Mouse (Mus musculus): ENCODE results near the gene Srgap3.

Gene Srgap3

DNA sequence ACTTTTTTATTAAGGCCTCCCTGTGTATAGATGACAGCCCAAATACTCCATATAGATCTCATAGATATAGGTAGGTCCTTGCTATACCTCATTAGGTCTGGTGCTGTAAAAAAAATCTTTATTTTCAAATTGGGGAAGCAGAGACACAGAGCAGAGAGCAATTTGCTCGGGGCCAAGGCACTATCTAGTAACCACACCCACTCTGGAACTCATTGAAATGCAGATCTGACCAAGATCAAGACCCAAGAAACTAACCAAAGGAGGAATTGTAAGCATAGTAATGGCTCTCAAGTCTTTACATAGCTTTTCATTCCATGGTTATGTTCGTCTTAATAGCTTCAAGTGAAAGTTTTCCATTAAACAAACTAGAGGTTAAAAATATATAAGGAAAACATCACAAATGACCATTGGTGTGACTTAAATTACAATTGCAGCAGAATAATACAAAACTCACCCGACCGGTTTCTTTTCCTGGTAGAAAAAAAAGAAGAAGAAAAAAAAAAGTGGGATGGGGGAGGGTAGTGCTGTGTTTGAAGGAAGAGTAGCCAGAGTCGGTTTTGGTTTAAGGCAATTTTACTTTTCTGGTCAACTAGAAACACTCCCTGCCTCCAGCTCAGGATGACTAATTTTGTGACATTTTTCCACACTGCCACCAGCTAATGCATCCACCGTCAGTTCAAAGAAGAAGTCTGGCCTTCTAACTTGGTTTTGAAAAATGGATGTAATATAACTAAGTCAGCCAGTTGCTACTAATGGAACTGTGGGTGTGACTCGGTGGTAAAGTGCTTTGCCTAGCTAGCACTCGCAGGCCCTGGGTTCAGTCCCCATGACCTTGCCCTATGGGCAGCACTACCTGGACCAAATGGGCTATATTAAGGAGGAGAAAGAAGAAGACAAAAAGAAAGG, 3.4 kb upstream of the Srgap3 start:
- in situ Hi-C loops (cut with MboI, MseI), result no loop called here

DNA sequence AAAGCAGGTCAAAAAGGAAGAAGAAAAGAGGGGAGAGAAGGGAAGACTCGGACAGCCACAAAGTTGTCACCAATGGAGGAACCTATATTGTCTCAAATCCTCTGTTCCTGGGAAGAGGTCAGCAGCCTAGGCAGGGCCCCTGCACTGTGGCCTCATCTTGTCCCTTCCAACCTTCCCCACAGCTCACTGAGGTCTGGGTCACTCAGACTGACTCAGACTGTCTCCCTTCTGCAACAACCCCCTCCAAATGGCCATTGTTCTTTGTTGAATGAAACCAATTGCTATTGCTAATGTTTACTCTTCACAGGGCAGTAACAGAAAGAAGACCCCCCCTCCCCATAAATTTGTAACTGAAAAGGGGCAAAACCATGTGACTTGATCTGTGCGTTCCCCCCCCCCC, 2.2 kb upstream of the Srgap3 start:
- in situ Hi-C loops (cut with MboI, MseI), result no loop called here

DNA sequence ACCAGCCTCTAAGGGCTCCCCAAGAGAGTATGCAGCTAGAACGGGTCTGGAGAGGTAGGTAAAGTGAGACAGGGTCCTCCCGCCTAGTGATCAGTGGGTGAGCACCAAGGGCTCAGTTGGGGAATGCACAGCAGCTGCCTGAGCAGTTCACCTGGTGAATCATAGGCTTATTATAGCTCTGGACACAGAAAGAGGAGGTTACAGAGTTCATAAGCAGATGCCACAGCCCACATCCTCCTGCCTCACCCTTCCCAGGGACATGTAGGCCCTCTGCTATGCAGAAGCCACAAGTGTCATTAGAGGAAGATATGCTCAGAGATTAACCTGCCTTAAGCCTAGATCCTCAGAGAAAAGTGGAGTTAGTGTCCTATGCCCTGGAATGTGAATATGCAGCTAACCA, 1.4 kb upstream of the Srgap3 start:
- in situ Hi-C loops (cut with MboI, MseI), result no loop called here

DNA sequence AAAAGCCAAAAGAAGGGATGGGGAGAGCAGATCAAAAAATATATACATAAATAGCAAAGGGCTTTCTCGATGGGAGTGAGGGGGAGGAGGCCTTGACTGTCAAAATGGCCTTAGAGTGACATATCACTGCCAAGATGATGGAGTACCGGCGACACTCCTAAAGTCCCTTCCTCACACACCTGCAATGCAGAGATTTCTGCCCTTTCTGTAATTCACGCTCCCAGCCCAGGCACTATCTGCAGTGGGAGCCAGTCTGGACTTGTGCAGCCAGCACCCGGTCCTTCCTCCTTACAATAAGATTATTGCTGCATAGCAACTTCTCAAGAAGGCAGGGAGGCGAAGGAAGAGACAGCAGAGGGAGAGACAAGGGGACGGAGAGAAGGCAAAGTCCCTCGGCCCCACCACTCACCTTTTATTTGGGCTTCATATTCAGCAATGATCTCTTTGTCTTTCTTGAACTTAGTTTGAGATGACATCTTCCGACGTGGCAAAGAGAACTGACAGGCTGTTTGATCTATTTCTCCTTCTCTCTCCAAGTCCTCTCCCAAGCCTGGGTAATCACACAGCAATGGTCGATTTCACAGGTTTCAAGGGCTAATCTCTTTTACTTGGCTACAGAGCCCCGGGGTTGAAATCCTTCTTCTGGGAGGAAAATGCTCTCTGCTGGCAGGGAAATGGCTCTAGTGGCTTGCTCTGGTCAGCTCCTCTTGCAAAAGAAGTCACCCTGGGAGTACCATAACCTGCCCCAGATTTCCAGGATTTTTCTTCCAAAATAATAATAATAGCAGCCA, 850 bp downstream of the Srgap3 start:
- in situ Hi-C loops (cut with MboI, MseI), result no loop called here

DNA sequence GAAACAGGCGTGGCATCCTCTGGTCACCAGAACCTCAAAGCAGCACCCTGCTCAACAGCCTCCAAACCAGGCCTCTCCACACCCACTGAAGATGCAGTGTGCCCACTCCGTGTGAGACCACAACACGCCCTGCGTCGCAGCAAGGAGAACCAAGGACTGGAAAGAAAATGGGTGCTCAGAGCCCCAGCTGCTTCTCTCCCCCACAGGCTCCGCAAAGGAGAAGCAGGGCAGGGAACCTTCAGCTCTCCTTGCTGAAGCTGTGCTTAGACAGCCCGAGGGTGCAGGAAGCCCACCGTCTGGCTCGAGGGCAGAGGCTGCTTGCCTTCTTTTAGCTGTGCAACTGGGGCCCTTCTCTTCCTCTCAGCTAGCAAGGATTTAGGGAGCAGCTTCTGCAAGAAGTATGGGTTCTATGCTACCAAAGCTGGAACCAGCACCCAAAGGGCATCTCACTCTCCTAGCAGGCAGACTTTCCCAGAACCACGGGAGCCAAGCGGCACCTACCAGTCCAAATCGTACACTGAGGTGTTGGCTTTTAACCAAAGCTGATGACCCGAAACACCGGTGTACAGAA, 1.8 kb downstream of the Srgap3 start:
- in situ Hi-C loops (cut with MboI, MseI), result no loop called here

DNA sequence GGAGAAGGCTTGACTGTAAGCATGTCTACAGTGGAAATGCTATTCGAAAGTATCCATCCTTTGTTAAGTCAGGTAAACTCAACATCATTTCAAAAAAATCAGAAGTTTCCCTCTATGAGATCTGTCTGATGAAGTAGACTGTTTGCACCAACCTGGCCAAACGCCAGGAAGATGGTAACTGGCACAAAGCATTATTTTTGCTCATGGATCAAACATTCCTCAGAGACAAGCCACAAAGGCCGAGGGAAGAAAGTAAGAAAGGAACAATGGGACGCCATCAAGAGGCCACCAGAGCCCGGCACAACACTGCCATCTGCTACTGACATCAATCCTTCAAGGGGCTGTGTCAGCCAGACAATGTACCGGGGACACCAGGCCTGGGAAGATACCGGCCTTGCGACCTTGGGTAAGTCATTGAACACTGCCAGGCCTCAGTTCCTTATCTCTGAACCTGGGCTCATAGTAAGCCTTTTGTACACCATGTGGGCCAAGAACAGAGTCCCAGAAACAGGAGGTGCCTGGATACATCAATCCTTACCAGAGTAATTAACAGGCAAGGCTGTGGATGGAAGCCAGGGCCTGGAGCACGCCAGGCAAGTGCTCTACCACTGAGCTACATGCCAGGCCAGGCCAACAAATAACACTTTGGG, 3.3 kb downstream of the Srgap3 start:
- in situ Hi-C loops (cut with MboI, MseI), result no loop called here

DNA sequence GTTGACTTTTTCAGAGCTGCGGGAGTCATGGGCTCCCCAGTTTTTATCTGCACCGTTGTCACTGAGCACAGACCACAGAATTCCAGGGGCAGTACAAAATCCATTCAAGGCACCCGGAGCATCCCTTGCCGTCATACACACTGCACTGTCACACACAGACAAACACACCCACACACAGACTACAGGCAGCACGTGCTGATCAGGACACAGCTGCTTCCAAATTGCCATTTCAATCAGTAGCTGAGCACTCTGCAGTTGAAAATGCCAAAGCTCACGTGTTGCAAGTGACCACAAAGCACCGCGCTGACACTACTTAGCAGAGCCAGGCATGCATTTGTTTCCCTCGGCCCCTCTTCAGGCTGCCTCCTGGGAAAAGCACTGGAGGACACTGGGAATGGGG, 7.8 kb downstream of the Srgap3 start:
- in situ Hi-C loops (cut with MboI, MseI), result loop anchor here (10.0 kb wide), 1 partner anchor 616 kb away; no protein-coding TSS in a partner anchor

DNA sequence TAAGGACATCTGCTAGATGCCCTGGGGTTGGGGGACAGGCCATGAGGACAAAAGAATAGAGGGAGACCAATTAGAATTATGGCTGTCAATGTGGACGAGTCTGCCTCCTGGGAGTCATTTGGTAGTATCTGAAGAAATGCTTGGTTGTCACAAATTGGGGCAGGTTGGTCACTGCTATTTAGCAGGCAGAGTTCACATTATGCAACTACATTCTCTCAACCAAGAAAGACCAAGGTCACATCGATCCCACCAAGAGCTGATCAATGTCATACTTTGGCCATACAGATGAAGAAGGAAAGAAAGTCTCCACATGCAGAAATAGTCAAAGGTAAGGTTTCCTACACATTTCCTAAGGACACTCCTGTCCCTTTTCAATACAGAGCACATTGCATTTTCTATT, 9.3 kb downstream of the Srgap3 start:
- in situ Hi-C loops (cut with MboI, MseI), result loop anchor here (10.0 kb wide), 1 partner anchor 617 kb away; no protein-coding TSS in a partner anchor

DNA sequence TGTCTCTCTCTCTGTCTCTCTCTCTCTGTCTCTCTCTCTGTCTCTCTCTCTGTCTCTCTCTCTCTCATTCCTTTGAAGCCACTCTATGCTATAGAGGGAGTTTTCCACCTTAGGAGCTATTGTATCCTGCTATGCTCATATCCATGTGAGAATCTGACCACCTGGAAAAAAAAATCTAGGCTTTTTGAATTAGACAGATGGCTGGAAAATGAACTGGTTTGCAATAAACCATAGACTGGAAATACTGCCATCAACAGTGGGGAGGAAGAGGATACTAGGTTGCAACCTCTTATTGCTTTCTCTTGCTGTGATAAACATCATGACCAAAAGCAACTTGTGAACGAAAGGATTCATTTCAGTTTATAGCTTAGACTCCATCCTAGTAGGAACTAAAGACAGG, 12.6 kb downstream of the Srgap3 start:
- in situ Hi-C loops (cut with MboI, MseI), result loop anchor here (10.0 kb wide), 1 partner anchor 620 kb away; no protein-coding TSS in a partner anchor

DNA sequence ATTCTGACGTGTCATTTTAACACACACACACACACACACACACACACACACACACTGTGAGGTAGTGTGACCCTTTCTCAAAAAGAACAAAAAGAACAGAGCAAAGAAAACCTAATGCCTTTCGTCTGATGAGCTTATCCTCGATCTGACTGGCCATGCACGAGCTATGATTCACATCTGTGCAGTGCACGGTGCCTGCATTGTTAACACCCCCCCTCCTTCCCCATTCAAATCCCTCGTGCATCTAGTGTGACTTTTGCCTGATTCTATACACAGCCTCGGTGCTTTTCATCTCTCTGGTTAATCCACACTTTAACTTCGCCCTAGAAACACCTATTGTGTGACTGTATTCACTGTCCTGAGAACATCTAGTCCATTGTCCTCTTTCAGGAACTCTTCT, 14.5 kb downstream of the Srgap3 start:
- in situ Hi-C loops (cut with MboI, MseI), result loop anchor here (10.0 kb wide), 1 partner anchor 622 kb away; no protein-coding TSS in a partner anchor

DNA sequence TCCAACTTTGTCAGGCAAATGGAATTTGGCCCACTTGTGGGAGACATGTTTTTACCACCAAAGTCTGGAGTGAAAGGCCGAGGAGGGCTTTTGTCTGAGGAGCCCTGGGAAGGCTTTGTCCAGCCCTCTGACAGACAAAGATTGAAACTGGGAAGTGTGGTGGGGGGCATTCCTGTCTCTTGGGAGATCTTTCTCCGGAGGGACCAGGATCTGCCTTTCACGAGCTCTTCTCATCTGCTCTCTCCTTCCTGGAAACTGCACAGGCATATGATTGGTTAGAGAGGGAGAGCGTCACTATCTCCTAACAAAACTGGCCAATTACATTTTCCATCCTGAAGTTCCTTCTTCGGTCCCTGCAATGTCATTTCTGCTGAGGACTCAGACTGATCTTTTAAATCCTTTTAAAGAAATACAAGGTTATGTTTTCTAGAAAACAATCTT, 17.0 kb downstream of the Srgap3 start:
- in situ Hi-C loops (cut with MboI, MseI), result loop anchor here (10.0 kb wide), 1 partner anchor 625 kb away; no protein-coding TSS in a partner anchor

DNA sequence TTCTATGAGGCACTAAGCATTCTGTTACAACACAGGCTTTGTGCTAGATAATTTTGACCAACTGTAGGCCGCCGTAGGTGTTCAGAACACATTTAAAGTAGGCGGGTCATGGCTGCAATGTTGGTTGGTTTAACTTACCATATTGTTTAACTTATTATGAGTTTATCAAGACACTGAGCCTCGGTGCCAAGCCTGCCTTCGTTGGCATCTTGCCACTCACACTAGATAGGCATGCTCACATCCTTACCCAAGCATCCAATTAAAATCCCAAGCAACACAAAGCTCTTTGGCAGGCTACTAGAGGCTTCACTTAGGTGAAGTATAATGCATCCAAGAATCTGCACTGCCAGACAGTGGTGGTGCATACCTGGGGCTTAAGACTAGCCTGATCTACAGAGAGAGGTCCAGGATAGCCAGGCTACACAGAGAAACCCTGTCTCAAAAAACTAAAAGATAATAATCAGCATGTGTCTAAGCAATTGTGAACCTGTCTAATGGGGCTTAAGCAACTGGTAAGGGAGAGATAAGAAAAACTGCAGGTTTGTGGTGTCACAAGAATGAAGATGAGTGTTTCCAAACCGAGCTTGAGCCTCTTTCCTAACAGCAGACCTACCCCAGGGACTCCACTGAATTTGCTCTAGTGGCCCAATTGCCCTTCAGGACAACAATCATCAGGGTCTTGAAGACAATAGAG, 17.6 kb downstream of the Srgap3 start:
- in situ Hi-C loops (cut with MboI, MseI), result no loop called here

DNA sequence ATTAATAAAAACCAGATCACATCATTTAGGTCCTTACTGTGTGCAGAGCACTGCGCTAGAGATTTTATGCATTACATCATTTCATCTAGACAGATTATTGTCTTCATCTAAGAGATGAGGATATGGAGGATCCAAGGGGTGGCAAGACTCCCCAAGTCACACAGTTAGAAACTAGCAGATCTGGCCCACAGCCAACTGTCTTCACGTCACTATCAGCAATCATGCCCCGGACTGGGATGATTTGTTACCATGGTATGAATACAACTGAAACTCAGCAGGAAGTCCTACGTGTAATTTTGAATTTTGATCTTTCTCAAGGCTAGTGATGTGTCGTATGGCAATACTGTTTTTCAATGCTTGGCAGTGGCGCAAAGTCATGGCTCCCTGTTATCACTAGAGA, 18.2 kb downstream of the Srgap3 start:
- in situ Hi-C loops (cut with MboI, MseI), result no loop called here

DNA sequence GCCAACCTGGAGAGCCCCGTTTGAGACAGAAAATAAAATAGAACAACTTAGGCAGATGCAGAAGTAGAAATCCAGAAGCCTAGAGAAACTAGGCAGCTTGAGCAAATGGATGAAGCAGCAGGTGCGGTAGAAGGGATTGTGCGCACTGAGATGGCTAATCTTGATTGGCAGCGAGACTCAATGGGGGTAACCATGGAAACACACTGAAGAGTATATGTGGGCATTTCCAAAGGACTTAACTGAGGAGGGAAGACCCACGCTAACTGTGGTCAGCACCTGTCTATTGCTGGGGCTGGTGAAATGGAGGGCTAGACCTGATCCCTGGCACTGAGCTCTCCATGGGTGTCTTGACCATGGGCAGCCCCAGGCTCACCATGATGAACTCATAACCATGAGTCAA, 19.7 kb downstream of the Srgap3 start:
- in situ Hi-C loops (cut with MboI, MseI), result no loop called here

DNA sequence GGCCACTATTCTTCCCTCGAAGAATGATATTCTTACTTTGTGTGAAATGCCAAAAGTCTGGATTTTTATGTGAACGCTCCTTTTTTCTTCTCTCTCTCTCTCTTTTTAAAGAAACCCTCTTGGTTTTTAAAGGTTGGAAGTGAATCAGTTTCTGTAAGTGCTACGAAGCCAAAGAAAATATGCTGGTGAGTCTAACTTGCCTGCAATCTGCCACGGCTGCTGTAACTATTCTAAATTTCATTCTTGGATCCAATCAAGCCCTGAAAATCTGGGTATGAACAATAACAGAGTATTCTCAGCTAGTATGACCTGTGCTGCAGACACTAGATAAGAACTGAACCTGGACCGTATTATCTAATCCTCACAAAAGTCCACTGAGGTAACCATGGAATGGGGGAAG, 21.1 kb downstream of the Srgap3 start:
- in situ Hi-C loops (cut with MboI, MseI), result no loop called here

DNA sequence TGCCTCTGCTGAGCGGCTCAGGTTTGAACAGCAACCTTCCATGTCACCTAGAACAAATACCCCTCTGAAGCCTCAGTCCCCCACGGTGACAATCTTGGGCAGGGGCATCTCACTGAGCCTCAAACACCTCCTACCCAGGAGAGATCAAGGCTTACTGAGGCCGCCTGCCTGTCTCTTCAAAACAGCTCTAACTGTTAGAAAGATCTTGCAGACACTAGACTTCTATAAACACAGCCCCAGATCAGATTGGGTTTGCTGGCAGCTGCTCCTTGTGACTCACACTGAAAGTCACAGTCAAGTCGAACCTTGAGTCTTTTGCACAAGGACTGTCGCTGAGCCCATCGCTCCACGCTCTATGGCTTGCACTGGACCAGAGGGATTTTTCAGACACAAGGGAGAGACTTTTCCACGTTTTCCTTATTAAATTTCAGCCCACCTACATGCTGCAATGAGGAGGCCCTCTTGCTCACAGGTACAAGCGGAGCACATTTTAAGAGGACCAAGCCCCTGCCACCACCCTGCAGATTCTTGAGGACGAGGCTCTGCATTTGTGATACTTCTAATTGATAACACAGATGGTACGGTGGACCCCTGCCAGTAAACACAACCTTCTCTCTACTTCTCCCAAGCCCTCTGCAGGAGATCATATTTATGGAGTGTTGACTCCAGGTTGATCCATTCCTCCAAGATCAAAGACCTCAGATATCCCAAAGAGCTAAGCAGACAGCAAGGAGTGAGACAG, 21.7 kb downstream of the Srgap3 start:
- in situ Hi-C loops (cut with MboI, MseI), result no loop called here

DNA sequence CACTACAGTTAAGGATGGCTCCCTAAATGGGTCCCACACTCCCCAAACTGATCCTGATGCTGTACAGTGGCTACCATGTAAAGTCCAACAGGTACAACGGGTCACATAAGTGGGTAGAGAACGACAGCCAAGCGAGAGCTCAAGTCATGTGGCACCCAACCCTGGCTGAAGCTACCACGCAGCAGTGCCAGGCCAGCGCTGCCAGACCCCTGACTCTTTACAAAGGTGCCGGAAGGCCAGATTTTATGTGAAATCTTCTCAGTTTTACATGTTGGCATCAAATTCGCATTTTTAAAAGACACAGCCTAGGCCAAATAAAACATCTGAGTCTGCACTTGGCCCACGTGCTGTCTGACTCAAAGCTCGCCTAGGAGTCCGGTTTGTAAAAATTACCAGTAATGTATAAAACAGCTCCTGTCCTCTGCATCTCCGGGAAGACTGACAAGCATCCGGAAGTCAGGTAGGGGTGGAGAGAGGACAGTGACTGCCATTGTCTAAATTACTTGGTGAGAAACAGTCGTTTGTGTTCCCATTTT, 22.4 kb downstream of the Srgap3 start:
- in situ Hi-C loops (cut with MboI, MseI), result no loop called here

DNA sequence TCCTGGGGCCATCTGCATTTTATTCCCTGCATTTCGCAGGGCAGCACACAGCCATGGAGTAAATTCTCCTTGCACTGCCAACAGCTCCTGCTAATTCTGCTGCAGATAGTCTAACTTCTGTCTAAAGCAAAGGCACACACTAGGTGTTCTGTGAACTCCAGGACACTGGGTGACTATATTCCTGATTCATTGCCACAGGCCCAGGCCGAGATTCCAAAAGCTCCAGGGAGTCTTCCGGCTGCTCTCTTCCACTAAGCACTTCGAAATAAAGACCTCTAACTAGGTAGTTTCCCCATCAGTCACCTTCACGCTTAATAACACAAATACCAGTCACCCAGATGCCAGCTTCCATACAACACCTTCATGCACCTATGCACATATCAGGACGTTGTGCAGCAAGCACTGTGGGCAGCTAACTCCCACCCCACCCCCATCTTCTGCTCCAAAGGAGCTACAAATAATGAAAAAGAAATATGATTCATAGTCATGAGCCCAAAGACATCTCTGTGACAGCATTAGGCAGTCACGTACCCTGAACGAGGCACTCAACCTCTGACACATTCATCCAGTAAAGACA, 26.4 kb downstream of the Srgap3 start:
- in situ Hi-C loops (cut with MboI, MseI), result no loop called here

DNA sequence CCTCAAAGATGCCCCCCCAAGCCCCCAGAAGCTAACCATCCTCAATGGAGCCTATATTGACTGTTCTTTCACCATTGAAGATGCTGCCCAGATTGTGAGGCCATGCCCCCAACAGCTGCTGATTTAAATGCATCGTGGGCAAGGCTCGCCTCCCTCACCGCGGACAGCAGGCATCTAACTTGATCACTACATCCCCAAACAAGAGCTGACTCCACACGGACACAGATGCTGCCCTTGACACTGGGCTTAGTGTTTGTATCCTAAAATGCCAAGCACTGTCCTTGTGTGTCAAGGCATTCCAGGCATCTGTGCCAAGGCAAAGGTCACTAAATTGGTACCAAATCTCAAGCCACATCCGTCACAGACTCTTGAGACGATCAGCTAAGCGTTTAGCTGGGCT, 29.3 kb downstream of the Srgap3 start:
- in situ Hi-C loops (cut with MboI, MseI), result no loop called here

DNA sequence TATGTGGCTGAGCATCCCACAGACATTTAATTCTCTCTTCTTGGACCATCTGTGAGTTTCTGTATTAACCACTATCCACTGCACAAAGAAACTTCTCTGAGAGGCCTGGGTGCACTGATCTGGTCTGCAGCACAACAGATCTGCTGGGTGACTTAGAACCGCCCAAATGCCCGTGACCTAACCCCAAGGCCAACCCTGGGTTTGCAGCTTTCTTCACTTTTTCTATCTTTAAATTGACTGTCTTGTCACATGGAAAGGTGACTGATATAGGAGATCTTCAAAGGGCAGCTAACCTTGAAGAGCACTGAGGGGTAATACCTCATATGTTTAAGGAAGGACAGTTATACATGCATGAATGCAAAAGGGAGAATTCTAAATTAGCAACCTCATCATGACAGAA, 30.8 kb downstream of the Srgap3 start:
- in situ Hi-C loops (cut with MboI, MseI), result no loop called here
